Mouse (Mus musculus) G1E (cell line): ENCODE measurements around the gene Kcnb1.

Experiments
- CTCF ChIP-seq: IDR thresholded peaks from 2 replicates; pipeline ENCODE4 v1.5.1; 2012; ENCODE audit warnings: low read depth, low read length, inconsistent platforms, mixed read lengths
- GATA2 ChIP-seq: IDR thresholded peaks from 2 replicates; pipeline ENCODE4 v1.6.1; 2012; ENCODE audit warnings: low read depth, low read length, inconsistent platforms, borderline replicate concordance
- POLR2AphosphoS5 ChIP-seq: IDR thresholded peaks from 2 replicates; pipeline ENCODE4 v1.6.1; 2012; ENCODE audit warnings: low read depth, low read length, inconsistent platforms; ENCODE audit not compliant: insufficient replicate concordance
- TAL1 ChIP-seq: conservative IDR thresholded peaks from 2 replicates; pipeline ENCODE4 v1.6.1; 2012; ENCODE audit warnings: low read depth, low read length, inconsistent platforms, mixed read lengths

DNA sequence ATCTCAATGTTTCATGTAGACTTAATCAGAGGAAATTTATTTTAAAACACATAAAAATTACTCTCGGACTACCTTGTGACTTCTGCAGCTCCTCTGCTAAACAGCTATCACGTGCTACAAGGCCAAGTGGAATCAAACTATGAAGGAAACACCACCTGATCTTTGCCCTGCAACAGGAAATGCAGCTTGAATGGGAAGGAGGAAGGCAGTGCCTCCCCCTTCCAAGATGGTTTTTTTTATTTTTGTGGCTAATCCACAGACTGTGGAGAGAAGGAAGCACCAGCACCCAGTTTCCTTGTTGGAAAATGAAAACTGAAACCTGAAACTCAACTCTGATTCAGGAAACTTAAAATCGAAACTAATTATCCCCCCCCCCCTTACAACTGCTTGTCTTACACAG is 131.8 kb downstream of the Kcnb1 start:
- no peak for TF ChIP-seq TAL1
- TF ChIP-seq CTCF = no peak
- TF ChIP-seq GATA2 = no peak
- no peak for TF ChIP-seq POLR2AphosphoS5
